Mouse (Mus musculus): Measurements from ENCODE around the gene Atp1b1.

The Atp1b1 gene

DNA sequence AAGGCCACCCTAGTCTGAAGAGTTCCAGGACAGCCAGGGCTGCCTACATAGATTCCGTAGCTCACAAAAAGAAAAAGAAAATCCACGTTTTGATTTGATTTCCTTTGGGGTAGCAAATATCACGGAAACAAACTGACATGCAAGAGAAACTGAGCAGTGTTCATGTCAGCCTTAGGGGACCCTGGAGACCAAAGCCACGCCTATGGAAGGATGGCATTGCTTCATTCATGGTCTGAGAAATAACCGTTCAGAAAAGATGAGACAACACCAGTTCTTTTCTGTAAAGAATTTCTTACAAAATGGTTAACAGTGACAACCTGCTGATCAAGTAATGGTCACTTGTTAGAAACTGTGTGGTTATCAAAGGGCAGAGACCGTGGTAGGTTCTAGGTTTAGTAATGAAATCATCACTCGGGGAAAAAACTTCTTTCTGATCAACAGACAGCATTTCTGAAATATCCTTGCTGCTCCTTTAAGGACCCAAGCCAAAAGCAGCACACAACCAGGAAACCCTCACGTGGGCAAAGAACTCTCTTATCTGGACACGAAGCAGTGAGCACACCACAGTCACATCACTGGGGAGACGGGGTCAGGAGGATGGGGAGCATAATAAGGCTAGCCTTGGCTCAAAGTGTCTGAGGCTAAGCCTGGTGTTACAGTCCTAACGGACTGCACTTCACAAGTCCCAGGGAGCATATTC lies 17.3 kb downstream of the Atp1b1 start:
- DNase-seq (ENCODE audit: low read depth, low spot score) = no peak

DNA sequence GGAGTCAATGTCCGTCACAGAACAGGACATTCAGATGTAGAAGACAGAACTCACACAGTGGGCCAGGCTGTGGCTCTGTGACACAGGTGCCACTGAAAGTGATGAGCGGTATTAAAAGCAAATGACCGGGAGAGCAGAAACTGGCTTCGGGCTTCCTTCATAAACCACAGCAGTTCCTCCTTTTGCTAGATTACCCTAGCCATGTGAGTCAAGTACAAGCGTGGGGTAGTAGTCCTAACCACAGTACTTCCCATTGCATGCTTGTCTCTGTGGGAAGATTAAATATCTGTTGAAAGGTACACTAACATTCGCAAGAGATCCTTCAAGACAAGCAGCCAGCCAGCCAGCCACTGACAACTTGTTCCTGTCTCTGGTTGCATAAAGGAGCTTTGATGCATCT lies 17.9 kb downstream of the Atp1b1 start:
- DNase-seq (ENCODE audit: low read depth, low spot score) = no peak

DNA sequence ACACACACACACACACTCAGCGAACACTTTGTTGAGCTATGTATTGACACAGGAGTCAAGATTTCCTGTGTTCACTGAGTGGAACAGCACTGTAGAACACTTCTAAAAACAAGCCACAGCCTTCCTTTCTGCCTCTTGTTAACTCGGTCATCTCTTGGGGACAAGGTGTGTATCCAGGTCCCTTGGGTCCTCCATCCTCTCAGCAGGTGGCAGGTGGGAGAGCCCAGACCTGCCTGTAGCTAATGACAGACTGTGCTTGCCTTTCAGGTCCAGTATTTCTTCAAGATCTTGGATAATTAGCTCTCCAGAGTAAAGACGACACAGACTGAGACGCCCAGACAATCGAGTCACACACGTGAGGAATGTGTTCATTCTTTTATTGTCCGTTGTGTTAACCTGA lies 21.4 kb downstream of the Atp1b1 start:
- no peak for DNase-seq (ENCODE audit: low read depth, low spot score)

GRCm38 (mm10) chr1:164434049-164434448 lies 24.1 kb downstream of the Atp1b1 start:
- no peak for DNase-seq (ENCODE audit: low read depth, low spot score)

DNA sequence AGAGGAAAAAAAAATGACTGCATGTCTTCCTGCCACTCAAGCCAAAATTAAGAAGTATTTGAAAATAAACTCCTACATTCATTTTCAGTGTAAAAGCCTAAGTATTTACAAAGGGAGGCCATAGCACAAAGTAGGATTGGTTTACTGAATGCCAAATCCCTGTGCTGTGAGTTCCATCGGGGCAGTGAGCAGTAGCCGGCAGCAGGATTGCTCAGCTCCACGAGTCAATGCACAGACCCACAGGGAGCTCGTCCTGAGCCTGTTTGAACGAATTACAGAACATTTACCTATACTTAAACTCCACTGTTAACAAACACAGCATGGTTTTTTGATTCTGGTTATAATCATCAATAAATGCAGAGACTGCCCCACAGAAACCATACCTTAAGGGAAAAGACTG lies 25.5 kb downstream of the Atp1b1 start:
- DNase-seq (ENCODE audit: low read depth, low spot score) = no peak

GRCm38 (mm10) chr1:164428644-164429043 lies 29.5 kb downstream of the Atp1b1 start:
- DNase-seq (ENCODE audit: low read depth, low spot score) = no peak

DNA sequence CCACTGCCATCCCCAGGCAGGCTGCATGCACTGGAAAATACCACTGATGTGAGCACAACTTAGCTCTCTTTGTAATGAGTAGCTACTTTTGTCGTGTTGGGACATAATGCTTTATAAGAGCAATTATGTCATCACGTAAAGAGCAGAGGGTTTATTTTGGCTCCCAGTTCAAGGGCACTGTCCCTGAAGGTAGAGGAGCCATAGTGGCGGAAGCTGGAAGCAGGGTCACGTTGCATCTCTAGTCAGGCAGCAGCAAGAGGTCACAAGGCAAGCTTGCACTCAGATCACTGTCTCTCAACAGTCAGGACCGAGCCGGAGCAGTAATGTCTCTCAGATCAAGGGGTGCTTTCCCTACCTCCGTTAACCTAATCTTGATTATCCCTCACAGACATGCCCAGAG lies 30.4 kb downstream of the Atp1b1 start:
- DNase-seq (ENCODE audit: low read depth, low spot score) = no peak

DNA sequence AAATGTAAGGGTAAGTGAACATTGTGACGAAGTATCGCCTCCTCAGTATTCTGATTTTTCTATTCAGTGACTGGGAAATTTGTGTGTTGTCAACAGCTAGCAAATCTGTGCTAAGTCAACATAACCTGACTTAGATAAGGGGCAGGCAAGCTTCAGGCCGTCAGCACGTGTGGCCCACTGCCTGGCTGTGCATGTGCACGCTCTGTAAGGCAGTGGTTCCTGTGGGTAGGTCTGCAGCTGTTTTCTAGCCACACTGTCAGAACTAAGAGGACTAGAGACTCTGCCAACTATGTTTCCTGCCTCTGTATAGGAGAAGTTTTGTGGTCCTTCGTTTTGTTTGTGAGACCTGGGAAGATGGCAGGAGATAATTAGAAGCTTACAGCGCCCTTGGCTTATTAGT lies 31.9 kb downstream of the Atp1b1 start:
- no peak for DNase-seq (ENCODE audit: low read depth, low spot score)

- no peak for DNase-seq (ENCODE audit: low read depth, low spot score)
Observed at GRCm38 (mm10) chr1:164420623-164421354, 37.4 kb downstream of the Atp1b1 start.

- DNase-seq (ENCODE audit: low read depth, low spot score) = no peak
Observed at GRCm38 (mm10) chr1:164419401-164419800, 38.8 kb downstream of the Atp1b1 start.

GRCm38 (mm10) chr1:164418320-164418719 lies 39.8 kb downstream of the Atp1b1 start:
- no peak for DNase-seq (ENCODE audit: low read depth, low spot score)

- no peak for DNase-seq (ENCODE audit: low read depth, low spot score)
Observed at GRCm38 (mm10) chr1:164417604-164418003, 40.6 kb downstream of the Atp1b1 start.

GRCm38 (mm10) chr1:164416692-164417394 lies 41.3 kb downstream of the Atp1b1 start:
- DNase-seq (ENCODE audit: low read depth, low spot score) = no peak

- DNase-seq (ENCODE audit: low read depth, low spot score) = no peak
Observed at GRCm38 (mm10) chr1:164415347-164415751, 42.8 kb downstream of the Atp1b1 start.

DNA sequence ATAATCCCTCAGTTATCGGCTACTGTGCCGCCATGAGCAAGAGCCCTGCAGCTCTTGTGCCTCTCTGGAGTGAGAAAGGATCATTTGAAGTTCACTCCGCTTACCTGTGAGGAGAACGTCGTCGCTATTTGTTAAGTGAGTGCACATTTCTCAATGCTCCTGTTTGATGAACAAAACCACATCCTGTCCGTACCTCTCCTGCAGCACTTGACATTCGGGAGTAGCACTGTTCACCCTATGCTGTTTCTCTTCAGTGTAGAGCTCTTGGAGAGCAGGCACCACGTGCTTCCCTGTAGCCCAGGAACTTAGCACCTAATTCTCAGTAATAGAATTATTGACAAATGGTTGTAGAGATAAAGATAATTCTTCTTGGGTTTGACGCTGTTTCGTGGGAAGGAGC lies 44.5 kb downstream of the Atp1b1 start:
- no peak for DNase-seq (ENCODE audit: low read depth, low spot score)

DNA sequence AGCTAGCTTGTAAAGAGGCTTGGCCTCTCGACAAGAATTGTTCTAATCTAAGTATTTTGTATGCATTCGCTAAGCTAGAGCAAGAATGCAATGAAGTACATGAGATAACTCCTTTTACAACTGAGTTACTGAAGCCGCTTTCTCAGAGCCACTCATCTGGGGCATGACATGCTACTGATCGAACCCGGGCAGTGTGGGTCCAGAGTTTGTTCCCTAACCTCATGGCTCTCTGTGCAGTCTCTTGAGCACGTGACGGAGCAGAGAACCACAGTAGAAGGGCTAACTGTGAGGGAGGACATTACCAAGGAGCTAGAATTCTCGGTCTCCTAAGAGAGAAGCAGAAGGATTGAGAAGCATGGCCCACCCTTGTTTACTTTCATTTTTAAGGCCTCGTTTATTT lies 45.2 kb downstream of the Atp1b1 start:
- DNase-seq (ENCODE audit: low read depth, low spot score) = no peak

DNA sequence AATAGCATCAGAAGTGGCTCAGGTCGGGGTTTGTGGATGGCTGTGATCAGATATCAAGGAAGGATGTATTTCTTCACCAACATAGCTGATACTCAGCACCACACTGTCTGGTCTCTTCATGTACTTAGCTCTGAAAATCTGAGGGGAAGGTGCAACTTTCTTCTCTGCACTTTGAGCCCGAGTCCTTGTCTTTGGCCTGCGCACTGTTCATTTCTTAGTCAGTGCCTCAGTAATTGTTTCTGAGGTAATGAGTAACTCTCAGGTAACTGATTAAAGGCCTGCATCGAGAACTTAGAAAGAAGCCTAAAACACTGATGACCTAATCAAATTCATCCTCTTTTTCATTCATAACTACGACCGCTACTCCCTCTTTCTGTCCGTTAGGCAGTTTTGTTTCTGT lies 46.8 kb downstream of the Atp1b1 start:
- no peak for DNase-seq (ENCODE audit: low read depth, low spot score)

DNA sequence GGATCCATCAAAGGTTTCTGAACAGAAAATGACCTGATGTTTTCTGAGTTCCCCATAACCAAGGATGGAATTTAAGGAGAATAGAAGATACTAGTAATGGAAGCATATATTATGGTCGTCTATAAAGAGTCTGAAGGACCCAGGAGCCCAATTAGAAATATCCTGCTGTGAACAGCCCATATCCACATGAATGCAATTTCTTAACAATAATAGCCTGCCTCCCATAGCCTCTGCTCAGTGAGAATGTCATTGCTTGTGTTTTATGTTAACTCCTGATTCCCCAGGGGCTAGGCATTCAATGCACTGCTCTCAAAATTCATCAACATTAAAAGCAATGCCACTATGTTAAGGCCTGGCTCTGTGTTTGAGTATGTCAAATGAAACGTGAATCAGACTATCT lies 49.5 kb downstream of the Atp1b1 start:
- no peak for DNase-seq (ENCODE audit: low read depth, low spot score)

GRCm38 (mm10) chr1:164406506-164406905 lies 51.6 kb downstream of the Atp1b1 start:
- no peak for DNase-seq (ENCODE audit: low read depth, low spot score)

DNA sequence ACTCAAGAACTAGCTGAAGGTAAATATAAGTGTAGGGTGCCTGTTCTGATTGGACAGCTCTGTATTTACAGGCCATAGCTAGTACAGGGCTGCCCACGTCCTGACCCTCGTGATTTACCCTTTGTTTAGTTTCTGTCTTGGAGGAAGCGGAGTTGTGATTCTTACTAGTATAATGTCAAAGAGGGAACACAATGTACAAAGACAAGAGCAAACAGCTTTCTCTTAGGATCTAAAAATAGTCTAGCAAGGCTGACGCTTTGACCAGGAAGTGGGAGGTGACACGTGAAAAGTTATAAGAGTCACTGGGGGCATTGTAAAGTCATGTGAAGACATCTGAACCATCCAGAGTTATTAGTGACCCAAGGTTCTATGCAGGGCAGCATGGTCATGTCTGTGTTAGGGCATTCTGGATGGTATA lies 52.8 kb downstream of the Atp1b1 start:
- no peak for DNase-seq (ENCODE audit: low read depth, low spot score)

GRCm38 (mm10) chr1:164399578-164399977 lies 58.6 kb downstream of the Atp1b1 start:
- no peak for DNase-seq (ENCODE audit: low read depth, low spot score)

DNA sequence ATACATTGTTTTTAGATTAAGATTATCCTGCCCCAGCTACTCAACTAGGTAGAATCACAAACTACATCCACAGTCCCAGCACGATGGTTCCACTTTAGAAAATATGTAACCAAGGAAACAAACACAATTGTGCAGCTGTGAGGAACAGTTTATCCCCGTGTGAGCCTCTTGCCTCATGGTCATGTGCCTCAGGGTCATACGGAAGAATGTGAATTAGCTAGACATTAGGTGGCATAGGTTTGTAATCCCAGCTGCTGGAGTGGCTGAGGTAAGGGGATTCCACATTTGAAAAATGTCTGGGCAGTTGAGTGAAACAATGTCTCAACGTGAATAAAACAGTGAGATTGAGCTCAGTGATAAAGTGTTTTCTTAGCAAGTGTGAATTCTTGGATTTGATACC lies 60.5 kb downstream of the Atp1b1 start:
- no peak for DNase-seq (ENCODE audit: low read depth, low spot score)
